Comparison of ENCODE assay signal across 13 mouse cellular contexts in genomic region chrX:168429814-168430213, GRCm38 (mm10).
DNase-seq lines count a peak whose midpoint lies in the region; ATAC-seq lines count a peak whose summit lies in the region.
"Had no signal": no experiment of that assay in that cellular context is flagged by ENCODE, and none has a peak within 500 bp of the region (broad histone marks: within the 10 kb centered on the region; RNA-seq: fewer than 3 reads in every experiment).

No protein-coding gene starts in this region.

- H3K9me3 ChIP-seq in hindbrain, embryonic 16.5 days (ENCODE audit: control insufficient read depth, low read length): no peaks in the 10 kb centered on the region
- H3K9me3 ChIP-seq in hindbrain, embryonic 11.5 days (ENCODE audit: control insufficient read depth, low read length): no peaks in the 10 kb centered on the region
- H3K9me3 ChIP-seq: embryonic facial prominence, embryonic 12.5 days; neural tube, embryonic 12.5 days had no signal

- no peaks in the 10 kb centered on the region for H3K4me1 ChIP-seq in hindbrain, embryonic 16.5 days (ENCODE audit: control insufficient read depth, insufficient read depth, low read depth, low read length)
- H3K4me1 ChIP-seq in hindbrain, embryonic 11.5 days (replicated peaks; ENCODE audit: control insufficient read depth, insufficient read depth, low read length): no peaks in the 10 kb centered on the region
- H3K4me1 ChIP-seq: embryonic facial prominence, embryonic 12.5 days; neural tube, embryonic 12.5 days had no signal

- H3K4me3 ChIP-seq in hindbrain, embryonic 16.5 days (ENCODE audit: low read length): no peak overlapping the region
- H3K4me3 ChIP-seq in hindbrain, embryonic 11.5 days (ENCODE audit: low read depth, low read length): no peak overlapping the region
- H3K4me3 ChIP-seq: embryonic facial prominence, embryonic 12.5 days; heart, adult 2 months; neural tube, embryonic 12.5 days had no signal

- H3K27ac ChIP-seq in hindbrain, embryonic 16.5 days (ENCODE audit: low read depth, low read length): no peak overlapping the region
- no peak overlapping the region for H3K27ac ChIP-seq in hindbrain, embryonic 11.5 days (ENCODE audit: low read depth, low read length)
- H3K27ac ChIP-seq: embryonic facial prominence, embryonic 12.5 days; heart, adult 2 months; neural tube, embryonic 12.5 days had no signal

- H3K27me3 ChIP-seq in hindbrain, embryonic 16.5 days (replicated peaks; ENCODE audit: control insufficient read depth, insufficient read depth, low read length): no peaks in the 10 kb centered on the region
- H3K27me3 ChIP-seq in hindbrain, embryonic 11.5 days (ENCODE audit: control insufficient read depth, insufficient read depth, low read length): no peaks in the 10 kb centered on the region; the same call in 1 of the 2 replicates
- H3K27me3 ChIP-seq: embryonic facial prominence, embryonic 12.5 days; neural tube, embryonic 12.5 days had no signal

- peak; percentile 89 for ATAC-seq in hindbrain, embryonic 16.5 days
- ATAC-seq in hindbrain, embryonic 11.5 days (ENCODE audit: low FRiP score): no peak

- H3K36me3 ChIP-seq in hindbrain, embryonic 16.5 days (ENCODE audit: control insufficient read depth, insufficient read depth, low read length): no peaks in the 10 kb centered on the region
- no peaks in the 10 kb centered on the region for H3K36me3 ChIP-seq in hindbrain, embryonic 11.5 days (ENCODE audit: control insufficient read depth, insufficient read depth, low read length)
- H3K36me3 ChIP-seq: embryonic facial prominence, embryonic 12.5 days; neural tube, embryonic 12.5 days had no signal

- H3K4me2 ChIP-seq in hindbrain, embryonic 16.5 days (ENCODE audit: low read length): no peak overlapping the region
- no peak overlapping the region for H3K4me2 ChIP-seq in hindbrain, embryonic 11.5 days (replicated peaks; ENCODE audit: low read depth, low read length)
- H3K4me2 ChIP-seq: embryonic facial prominence, embryonic 12.5 days; neural tube, embryonic 12.5 days had no signal

- WGBS in hindbrain, embryonic 16.5 days: 83% methylated on average over 4 of the region's 4 CpGs
- WGBS in hindbrain, embryonic 11.5 days: 95% methylated on average over 4 of the region's 4 CpGs

- DNase-seq in hindbrain, embryonic 11.5 days (ENCODE audit: low spot score): no peak
- peak; percentile 5 to 6 for DNase-seq in frontal cortex, postnatal 10 days (ENCODE audit: low spot score in 2 of 2)
- peak; percentile 34 to 59 for DNase-seq in layer of hippocampus, postnatal 36 days
- DNase-seq in right cerebral cortex, postnatal 36 days (ENCODE audit: low spot score in 2 of 2): peak; percentile 9 to 18
- DNase-seq in Muller cell, postnatal 12 days (ENCODE audit: inconsistent ontology term): no peak
- DNase-seq in spleen, postnatal 36 days (ENCODE audit: low spot score in 2 of 2): no peak
- DNase-seq in kidney, adult 18-20 months: no peak
- DNase-seq: heart, adult 2 months; lung, adult 18-20 months; thymus, postnatal 14 days had no signal

- no peak overlapping the region for H3K9ac ChIP-seq in hindbrain, embryonic 16.5 days (ENCODE audit: low read depth, low read length)
- no peak overlapping the region for H3K9ac ChIP-seq in hindbrain, embryonic 11.5 days (ENCODE audit: low read depth, low read length)
- H3K9ac ChIP-seq: embryonic facial prominence, embryonic 12.5 days; neural tube, embryonic 12.5 days had no signal

Comparison
In these comparisons a context has a peak if more than half of its experiments do, and no peak if none do; other contexts are left out.
1. DNase-seq: peak in frontal cortex, postnatal 10 days (2 of 2), layer of hippocampus, postnatal 36 days (2 of 2) and right cerebral cortex, postnatal 36 days (2 of 2); none in hindbrain, embryonic 11.5 days (single experiment), Muller cell, postnatal 12 days (single experiment), spleen, postnatal 36 days (0 of 2) and kidney, adult 18-20 months (single experiment).